Mouse (Mus musculus): ENCODE results near the gene Il16. TPM values are rescaled to one million over a fixed set of nuclear protein-coding genes. Genes with fewer than 3 reads are reported as not detected.

Gene Il16
- total RNA-seq (2014; rRNA removed) (0.99 and 1.7 TPM in 2 replicates), polyA plus RNA-seq (2015; fragmentation: Nextera tagmentation; extraction: Ambion mirVana) (0.85 and 1.0 TPM in 2 replicates)

- no peak within 1 kb of the TSS for H3K9ac ChIP-seq (replicated peaks; ENCODE audit: low read length, poor library complexity, severe bottlenecking)
- H3K36me3 ChIP-seq (ENCODE audit: insufficient read depth, low read length): no peaks in the 10 kb centered on the region
- no peaks in the 10 kb centered on the region for H3K27me3 ChIP-seq (ENCODE audit: insufficient read depth, low read length)
- 34% methylated on average over 20 of the region's 20 CpGs for WGBS
- H3K4me1 ChIP-seq (ENCODE audit: insufficient read depth, low read length): peaks cover 10% of the 10 kb centered on the region; the same call in 1 of the 2 replicates
- ATAC-seq (ENCODE audit: low FRiP score) (peak; percentile 42; the same call in 1 of the 2 replicates), DNase-seq (ENCODE audit: low spot score) (no peak)
- no peaks in the 10 kb centered on the region for H3K9me3 ChIP-seq (ENCODE audit: low read length)
- peak within 1 kb of the TSS; percentile 32 for H3K4me2 ChIP-seq (ENCODE audit: low read depth, low read length, poor library complexity, severe bottlenecking)
- no peak within 1 kb of the TSS for H3K4me3 ChIP-seq (ENCODE audit: low read depth, low read length)
- H3K27ac ChIP-seq (ENCODE audit: low read depth, low read length): no peak within 1 kb of the TSS
- TF ChIP-seq CTCF (IDR thresholded peaks at IDR 0.05): no peak
These were observed at the start of gene Il16 for GRCm38 (mm10) chr7:83745413-83746106. TSS of gene Il16 (minus strand) at chr7:83745726.

GRCm38 (mm10) chr7:83794705-83795104, 49.2 kb upstream of the Il16 start, which contains the start of gene Cfap161:
TSS of gene Cfap161 (minus strand) at chr7:83794880.
- TF ChIP-seq CTCF (IDR thresholded peaks at IDR 0.05): no peak
- 4% methylated on average over 14 of the region's 14 CpGs for WGBS
- Histone ChIP-seq H3K4me2 (ENCODE audit: low read depth, low read length, poor library complexity, severe bottlenecking) (peak within 1 kb of the TSS; percentile 45), H3K27ac (ENCODE audit: low read depth, low read length) (no peak within 1 kb of the TSS), H3K9me3 (ENCODE audit: low read length) (no peaks in the 10 kb centered on the region), H3K4me3 (ENCODE audit: low read depth, low read length) (no peak within 1 kb of the TSS), H3K9ac (replicated peaks; ENCODE audit: low read length, poor library complexity, severe bottlenecking) (0 out of 2 replicates have a peak within 1 kb of the TSS, but pooled peaks have one; percentile 4), H3K4me1 (ENCODE audit: insufficient read depth, low read length) (no peaks in the 10 kb centered on the region), H3K36me3 (ENCODE audit: insufficient read depth, low read length) (no peaks in the 10 kb centered on the region), H3K27me3 (ENCODE audit: insufficient read depth, low read length) (no peaks in the 10 kb centered on the region)
- ATAC-seq (ENCODE audit: low FRiP score) (peak; percentile 90), DNase-seq (ENCODE audit: low spot score) (peak; percentile 94)

- peak overlapping the region; percentile 45 for H3K4me2 ChIP-seq (ENCODE audit: low read depth, low read length, poor library complexity, severe bottlenecking)
- H3K9ac ChIP-seq (replicated peaks; ENCODE audit: low read length, poor library complexity, severe bottlenecking): no peak overlapping the region
- no peaks in the 10 kb centered on the region for H3K9me3 ChIP-seq (ENCODE audit: low read length)
- 0 out of 2 replicates have a peak, but pooled peaks have one; percentile 21 for ATAC-seq (ENCODE audit: low FRiP score)
- no peak overlapping the region for H3K27ac ChIP-seq (ENCODE audit: low read depth, low read length)
- 47% methylated on average over 11 of the region's 11 CpGs for WGBS
- H3K27me3 ChIP-seq (ENCODE audit: insufficient read depth, low read length): no peaks in the 10 kb centered on the region
- no peak for TF ChIP-seq CTCF (IDR thresholded peaks at IDR 0.05)
- no peaks in the 10 kb centered on the region for H3K4me1 ChIP-seq (ENCODE audit: insufficient read depth, low read length)
- DNase-seq (ENCODE audit: low spot score): no peak
- H3K36me3 ChIP-seq (ENCODE audit: insufficient read depth, low read length): no peaks in the 10 kb centered on the region
- H3K4me3 ChIP-seq (ENCODE audit: low read depth, low read length): no peak overlapping the region
These were observed 48.6 kb upstream of the Il16 start for GRCm38 (mm10) chr7:83794006-83794683.

- WGBS: 90% methylated on average over 4 of the region's 4 CpGs
- no peak overlapping the region for H3K27ac ChIP-seq (ENCODE audit: low read depth, low read length)
- no peak for DNase-seq (ENCODE audit: low spot score)
- TF ChIP-seq CTCF (IDR thresholded peaks at IDR 0.05): no peak
- H3K9ac ChIP-seq (replicated peaks; ENCODE audit: low read length, poor library complexity, severe bottlenecking): no peak overlapping the region
- ATAC-seq (ENCODE audit: low FRiP score): no peak
- no peak overlapping the region for H3K4me2 ChIP-seq (ENCODE audit: low read depth, low read length, poor library complexity, severe bottlenecking)
- H3K4me1 ChIP-seq (ENCODE audit: insufficient read depth, low read length): no peaks in the 10 kb centered on the region
- no peaks in the 10 kb centered on the region for H3K36me3 ChIP-seq (ENCODE audit: insufficient read depth, low read length)
- H3K9me3 ChIP-seq (ENCODE audit: low read length): no peaks in the 10 kb centered on the region
- no peak overlapping the region for H3K4me3 ChIP-seq (ENCODE audit: low read depth, low read length)
- no peaks in the 10 kb centered on the region for H3K27me3 ChIP-seq (ENCODE audit: insufficient read depth, low read length)
These were observed 35.4 kb upstream of the Il16 start for GRCm38 (mm10) chr7:83780881-83781280.

GRCm38 (mm10) chr7:83780026-83780425, 34.5 kb upstream of the Il16 start:
- DNase-seq (ENCODE audit: low spot score): no peak
- Histone ChIP-seq H3K4me3 (ENCODE audit: low read depth, low read length) (no peak overlapping the region), H3K9me3 (ENCODE audit: low read length) (no peaks in the 10 kb centered on the region), H3K4me2 (ENCODE audit: low read depth, low read length, poor library complexity, severe bottlenecking) (no peak overlapping the region), H3K4me1 (ENCODE audit: insufficient read depth, low read length) (no peaks in the 10 kb centered on the region), H3K27ac (ENCODE audit: low read depth, low read length) (no peak overlapping the region), H3K9ac (replicated peaks; ENCODE audit: low read length, poor library complexity, severe bottlenecking) (no peak overlapping the region), H3K27me3 (ENCODE audit: insufficient read depth, low read length) (no peaks in the 10 kb centered on the region), H3K36me3 (ENCODE audit: insufficient read depth, low read length) (no peaks in the 10 kb centered on the region)
- ATAC-seq (ENCODE audit: low FRiP score): no peak
- 77% methylated on average over 4 of the region's 4 CpGs for WGBS
- no peak for TF ChIP-seq CTCF (IDR thresholded peaks at IDR 0.05)

GRCm38 (mm10) chr7:83779028-83779427, 33.5 kb upstream of the Il16 start:
- DNase-seq (ENCODE audit: low spot score) (no peak), ATAC-seq (ENCODE audit: low FRiP score) (no peak)

More at GRCm38 (mm10) chr7:83779028-83779427, 33.5 kb upstream of the Il16 start:
- Histone ChIP-seq H3K36me3 (ENCODE audit: insufficient read depth, low read length) (no peaks in the 10 kb centered on the region), H3K4me2 (ENCODE audit: low read depth, low read length, poor library complexity, severe bottlenecking) (no peak overlapping the region), H3K9ac (replicated peaks; ENCODE audit: low read length, poor library complexity, severe bottlenecking) (no peak overlapping the region), H3K4me1 (ENCODE audit: insufficient read depth, low read length) (no peaks in the 10 kb centered on the region), H3K27ac (ENCODE audit: low read depth, low read length) (no peak overlapping the region), H3K27me3 (ENCODE audit: insufficient read depth, low read length) (no peaks in the 10 kb centered on the region), H3K9me3 (ENCODE audit: low read length) (no peaks in the 10 kb centered on the region), H3K4me3 (ENCODE audit: low read depth, low read length) (no peak overlapping the region)
- 79% methylated on average over 2 of the region's 2 CpGs for WGBS
- no peak for TF ChIP-seq CTCF (IDR thresholded peaks at IDR 0.05)

Measured in midbrain, postnatal 0 days (tissue).